Mouse (Mus musculus) intestine, postnatal 0 days (tissue): ENCODE measurements at regions not wholly inside any gene's neighbourhood (a gene's known extent, or its start where the extent isn't known, plus 50 kb on each side); places are given as distances from the start of the nearest gene placed in this dataset.

Experiments used
- ATAC-seq: fragments of 200-750 bp; cut with Nextera tagmentation; 2 replicates; pipeline ENCODE4 v1.8.0; 2017; ENCODE audit warnings: mild to moderate bottlenecking, moderate TSS enrichment, moderate library complexity
- H3K27ac ChIP-seq: fragments of 300-500 bp; sonication (generic); 2 replicates; pipeline ENCODE4 v1.5.1; 2014; ENCODE audit warnings: mild to moderate bottlenecking, low read depth, low read length, moderate library complexity
- H3K27me3 ChIP-seq: fragments of 300-500 bp; sonication (generic); replicated peaks from 2 replicates; pipeline ENCODE4 v1.6.1; 2014; ENCODE audit warnings: low read length, mixed read lengths; ENCODE audit not compliant: control insufficient read depth, insufficient read depth
- H3K36me3 ChIP-seq: fragments of 300-500 bp; sonication (generic); 2 replicates; pipeline ENCODE4 v1.6.1; 2014; ENCODE audit warnings: mild to moderate bottlenecking, moderate library complexity; ENCODE audit not compliant: control insufficient read depth, insufficient read depth
- H3K4me1 ChIP-seq: fragments of 300-500 bp; sonication (generic); replicated peaks from 2 replicates; pipeline ENCODE4 v1.6.1; 2014; ENCODE audit warnings: antibody characterized with exemption, low read length, mixed read lengths; ENCODE audit not compliant: control insufficient read depth, insufficient read depth
- H3K4me2 ChIP-seq: fragments of 300-500 bp; sonication (generic); replicated peaks from 2 replicates; pipeline ENCODE4 v1.6.1; 2014; ENCODE audit warnings: low read depth, mild to moderate bottlenecking, moderate library complexity
- H3K4me3 ChIP-seq: fragments of 300-500 bp; sonication (generic); 2 replicates; pipeline ENCODE4 v1.5.1; 2014; ENCODE audit warnings: low read depth, low read length
- H3K9ac ChIP-seq: fragments of 300-500 bp; sonication (generic); 2 replicates; pipeline ENCODE4 v1.6.1; 2014; ENCODE audit warnings: mild to moderate bottlenecking, low read depth, low read length
- H3K9me3 ChIP-seq: fragments of 300-500 bp; sonication (generic); 2 replicates; pipeline ENCODE4 v1.6.1; 2016; ENCODE audit warnings: mixed run types; ENCODE audit not compliant: control insufficient read depth
- CTCF ChIP-seq: sonication (generic); IDR thresholded peaks from 2 replicates; pipeline ENCODE4 v1.5.1; 2016; ENCODE audit warnings: low read depth, mild to moderate bottlenecking, control low read depth, antibody characterized with exemption, moderate library complexity
- WGBS: fragments of 180-500 bp; shearing (Covaris S2); extraction: QIAGEN DNeasy Blood & Tissue Kit; methylation state at CpG from one replicate; pipeline ENCODE4 v1.1.7; 2014; 5-methylcytosine and 5-hydroxymethylcytosine counted together

- Histone ChIP-seq H3K27me3 (no peaks in the 10 kb centered on the region), H3K4me1 (no peaks in the 10 kb centered on the region), H3K27ac (no peak overlapping the region), H3K36me3 (no peaks in the 10 kb centered on the region), H3K9me3 (no peaks in the 10 kb centered on the region), H3K9ac (no peak overlapping the region), H3K4me2 (no peak overlapping the region), H3K4me3 (no peak overlapping the region)
- 81% methylated on average over 1 of the region's 1 CpGs for WGBS
- TF ChIP-seq CTCF: no peak
- ATAC-seq: no peak
These were observed 53.9 kb upstream of the Amot start for GRCm38 (mm10) chrX:145558881-145559280.
